Mouse (Mus musculus): ENCODE measurements at regions not wholly inside any gene's neighbourhood (a gene's known extent, or its start where the extent isn't known, plus 50 kb on each side); places are given as distances from the start of the nearest gene placed in this dataset.

GRCm38 (mm10) chr17:10040951-10041359 is 278.7 kb downstream of the Qk start:
- Histone ChIP-seq H3K36me3 (ENCODE audit: control insufficient read depth in 1 of 2, insufficient read depth in 2 of 2, low read length in 2 of 2) (no peaks in the 10 kb centered on the region), H3K27ac (ENCODE audit: control insufficient read depth, low read depth, low read length) (no peak overlapping the region), H3K9ac (ENCODE audit: control insufficient read depth, low read depth, low read length, poor library complexity, severe bottlenecking) (no peak overlapping the region), H3K4me3 (ENCODE audit: control insufficient read depth in 1 of 2, insufficient read depth in 1 of 2, low read depth in 2 of 2, low read length in 2 of 2) (no peak overlapping the region), H3K9me3 (replicated peaks; ENCODE audit: insufficient read depth, low read length) (no peaks in the 10 kb centered on the region), H3K79me2 (ENCODE audit: control insufficient read depth, insufficient read depth, low read length, poor library complexity) (no peaks in the 10 kb centered on the region), H3K27me3 (ENCODE audit: control insufficient read depth in 1 of 2, insufficient read depth in 2 of 2, low read length in 2 of 2) (no peaks in the 10 kb centered on the region), H3K4me1 (ENCODE audit: control insufficient read depth in 1 of 2, insufficient read depth in 2 of 2, low read length in 2 of 2) (no peaks in the 10 kb centered on the region)
- no peak for DNase-seq (ENCODE audit: low read depth, low spot score)
- TF ChIP-seq KAT2A (conservative IDR thresholded peaks at IDR 0.05; ENCODE audit: low read depth, low read length), result no peak
- TF ChIP-seq ELF1 (IDR thresholded peaks at IDR 0.05; ENCODE audit: low read depth, low read length), result no peak

- no peak overlapping the region for H3K27ac ChIP-seq (ENCODE audit: control insufficient read depth, low read depth, low read length)
- no peak overlapping the region for H3K4me3 ChIP-seq (ENCODE audit: control insufficient read depth in 1 of 2, insufficient read depth in 1 of 2, low read depth in 2 of 2, low read length in 2 of 2)
- DNase-seq (ENCODE audit: low read depth, low spot score), result no peak
- H3K9ac ChIP-seq (ENCODE audit: control insufficient read depth, low read depth, low read length, poor library complexity, severe bottlenecking), result no peak overlapping the region
- H3K36me3 ChIP-seq (ENCODE audit: control insufficient read depth in 1 of 2, insufficient read depth in 2 of 2, low read length in 2 of 2), result no peaks in the 10 kb centered on the region
- H3K9me3 ChIP-seq (replicated peaks; ENCODE audit: insufficient read depth, low read length), result no peaks in the 10 kb centered on the region
- no peaks in the 10 kb centered on the region for H3K27me3 ChIP-seq (ENCODE audit: control insufficient read depth in 1 of 2, insufficient read depth in 2 of 2, low read length in 2 of 2)
- TF ChIP-seq NRF1 (IDR thresholded peaks at IDR 0.05; ENCODE audit: insufficient read depth, low read depth, low read length, poor library complexity, severe bottlenecking) (no peak), CHD2 (IDR thresholded peaks at IDR 0.05; ENCODE audit: low read length) (no peak), SMC3 (IDR thresholded peaks at IDR 0.05; ENCODE audit: low read depth, low read length) (no peak), HCFC1 (IDR thresholded peaks at IDR 0.05; ENCODE audit: low read depth, low read length) (no peak), POLR2AphosphoS2 (IDR thresholded peaks at IDR 0.05; ENCODE audit: low read length) (no peak), RAD21 (IDR thresholded peaks at IDR 0.05; ENCODE audit: low read depth, low read length) (no peak), TCF12 (IDR thresholded peaks at IDR 0.05; ENCODE audit: low read depth, low read length) (no peak), MYC (IDR thresholded peaks at IDR 0.05; ENCODE audit: low read depth, low read length) (no peak), KAT2A (conservative IDR thresholded peaks at IDR 0.05; ENCODE audit: low read depth, low read length) (no peak), MEF2A (IDR thresholded peaks at IDR 0.05; ENCODE audit: extremely low read depth, insufficient replicate concordance, low read depth, low read length, poor library complexity, severe bottlenecking) (no peak)
- no peaks in the 10 kb centered on the region for H3K79me2 ChIP-seq (ENCODE audit: control insufficient read depth, insufficient read depth, low read length, poor library complexity)
- H3K4me1 ChIP-seq (ENCODE audit: control insufficient read depth in 1 of 2, insufficient read depth in 2 of 2, low read length in 2 of 2), result no peaks in the 10 kb centered on the region
Measured at GRCm38 (mm10) chr17:10040375-10040774, 279.3 kb downstream of the Qk start.

GRCm38 (mm10) chr17:10037799-10038445 is 281.7 kb downstream of the Qk start:
- H3K27ac ChIP-seq (ENCODE audit: control insufficient read depth, low read depth, low read length), result no peak overlapping the region
- no peaks in the 10 kb centered on the region for H3K79me2 ChIP-seq (ENCODE audit: control insufficient read depth, insufficient read depth, low read length, poor library complexity)
- no peak overlapping the region for H3K4me3 ChIP-seq (ENCODE audit: control insufficient read depth in 1 of 2, insufficient read depth in 1 of 2, low read depth in 2 of 2, low read length in 2 of 2)
- no peak overlapping the region for H3K9ac ChIP-seq (ENCODE audit: control insufficient read depth, low read depth, low read length, poor library complexity, severe bottlenecking)
- DNase-seq (ENCODE audit: low read depth, low spot score), result no peak
- no peaks in the 10 kb centered on the region for H3K27me3 ChIP-seq (ENCODE audit: control insufficient read depth in 1 of 2, insufficient read depth in 2 of 2, low read length in 2 of 2)
- TF ChIP-seq USF2 (IDR thresholded peaks at IDR 0.05; ENCODE audit: borderline replicate concordance in 1 of 2, insufficient read depth in 1 of 2, low read depth in 1 of 2, low read length in 2 of 2) (no peak), CHD2 (IDR thresholded peaks at IDR 0.05; ENCODE audit: low read length) (no peak)
- H3K36me3 ChIP-seq (ENCODE audit: control insufficient read depth in 1 of 2, insufficient read depth in 2 of 2, low read length in 2 of 2), result no peaks in the 10 kb centered on the region
- no peaks in the 10 kb centered on the region for H3K9me3 ChIP-seq (replicated peaks; ENCODE audit: insufficient read depth, low read length)
- H3K4me1 ChIP-seq (ENCODE audit: control insufficient read depth in 1 of 2, insufficient read depth in 2 of 2, low read length in 2 of 2), result no peaks in the 10 kb centered on the region
